Mouse (Mus musculus) heart, embryonic 11.5 days (tissue): ENCODE results near the gene Inf2. TPM values are rescaled to one million over a fixed set of nuclear protein-coding genes. Genes with fewer than 3 reads are reported as not detected.

ENCODE experiments used
- ATAC-seq: fragments of 200-750 bp; cut with Nextera tagmentation; replicated peaks from 2 replicates; pipeline ENCODE4 v1.8.0; 2017; ENCODE audit warnings: moderate library complexity; ENCODE audit not compliant: insufficient number of reproducible peaks, low FRiP score, low TSS enrichment
- H3K27ac ChIP-seq: fragments of 300-500 bp; sonication (generic); 2 replicates; pipeline ENCODE4 v1.5.1; 2014; ENCODE audit warnings: mild to moderate bottlenecking, low read depth, low read length
- H3K27me3 ChIP-seq: fragments of 300-500 bp; sonication (generic); 2 replicates; pipeline ENCODE4 v1.6.1; 2014; ENCODE audit warnings: mild to moderate bottlenecking, low read length, mixed read lengths; ENCODE audit not compliant: control insufficient read depth, insufficient read depth
- H3K36me3 ChIP-seq: fragments of 300-500 bp; sonication (generic); 2 replicates; pipeline ENCODE4 v1.6.1; 2014; ENCODE audit warnings: mild to moderate bottlenecking, low read length, moderate library complexity, mixed read lengths; ENCODE audit not compliant: control insufficient read depth, insufficient read depth
- H3K4me1 ChIP-seq: fragments of 300-500 bp; sonication (generic); 2 replicates; pipeline ENCODE4 v1.6.1; 2014; ENCODE audit warnings: low read length; ENCODE audit not compliant: control insufficient read depth, insufficient read depth
- H3K4me2 ChIP-seq: fragments of 300-500 bp; sonication (generic); 2 replicates; pipeline ENCODE4 v1.6.1; 2014; ENCODE audit warnings: mild to moderate bottlenecking, moderate library complexity
- H3K4me3 ChIP-seq: fragments of 300-500 bp; sonication (generic); 2 replicates; pipeline ENCODE4 v1.5.1; 2014; ENCODE audit warnings: low read depth, low read length
- H3K9ac ChIP-seq: fragments of 300-500 bp; sonication (generic); 2 replicates; pipeline ENCODE4 v1.6.1; 2014; ENCODE audit warnings: mild to moderate bottlenecking, low read depth, low read length, moderate library complexity
- H3K9me3 ChIP-seq: fragments of 300-500 bp; sonication (generic); replicated peaks from 2 replicates; pipeline ENCODE4 v1.6.1; 2016; ENCODE audit warnings: low read length; ENCODE audit not compliant: control insufficient read depth
- WGBS: fragments of 180-500 bp; shearing (Covaris S2); extraction: QIAGEN DNeasy Blood & Tissue Kit; methylation state at CpG from one replicate; pipeline ENCODE4 v1.1.7; 2014; ENCODE audit not compliant: insufficient replicate concordance; 5-methylcytosine and 5-hydroxymethylcytosine counted together
- polyA plus RNA-seq: library from polyadenylated mRNA; unstranded; fragments of >200 nt; fragmentation: Nextera tagmentation; extraction: Ambion mirVana; gene quantifications from 2 replicates; pipeline ENCODE4 v1.2.1, GENCODE M21; 2014

Gene Inf2
- polyA plus RNA-seq, 1 experiment from 2014 or later: 3.8 TPM

GRCm38 (mm10) chr12:112620354-112621061 is 31.9 kb downstream of the Inf2 start:
- Histone ChIP-seq H3K9me3 (no peaks in the 10 kb centered on the region), H3K4me2 (peak overlapping the region; percentile 93), H3K4me1 (peaks cover 56% of the 10 kb centered on the region), H3K9ac (peak overlapping the region; percentile 87), H3K27ac (peak overlapping the region; percentile 92), H3K27me3 (peaks cover 10% of the 10 kb centered on the region), H3K4me3 (peak overlapping the region; percentile 58), H3K36me3 (no peaks in the 10 kb centered on the region)
- 7% methylated on average over 16 of the region's 16 CpGs for WGBS
- ATAC-seq: peak; percentile 1; the same call in 1 of the 2 replicates

DNA sequence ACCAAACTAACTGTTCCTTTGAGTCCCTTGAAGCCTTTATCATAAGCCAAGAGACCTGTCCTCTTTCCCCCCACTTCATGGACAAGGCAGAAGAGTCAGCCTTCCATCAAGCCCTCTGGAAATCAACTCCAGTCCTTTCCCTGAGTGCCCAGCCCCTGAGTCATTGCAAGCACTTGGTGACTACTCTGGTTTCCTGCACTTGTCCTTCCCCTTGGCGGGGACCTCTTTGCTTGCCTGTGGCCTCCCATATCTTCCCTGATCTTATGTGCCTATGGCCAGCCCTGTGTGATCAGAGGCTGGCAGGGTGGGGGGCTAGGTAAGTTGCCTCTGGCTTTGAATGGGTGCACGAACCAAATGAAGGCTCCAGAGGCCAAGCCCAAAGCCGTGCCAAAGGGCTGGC is 33.3 kb downstream of the Inf2 start:
- Histone ChIP-seq H3K27ac (no peak overlapping the region), H3K36me3 (no peaks in the 10 kb centered on the region), H3K27me3 (peaks cover 10% of the 10 kb centered on the region), H3K9me3 (no peaks in the 10 kb centered on the region), H3K4me3 (no peak overlapping the region), H3K9ac (no peak overlapping the region), H3K4me2 (no peak overlapping the region), H3K4me1 (peaks cover 68% of the 10 kb centered on the region)
- 72% methylated on average over 3 of the region's 3 CpGs for WGBS
- no peak for ATAC-seq

DNA sequence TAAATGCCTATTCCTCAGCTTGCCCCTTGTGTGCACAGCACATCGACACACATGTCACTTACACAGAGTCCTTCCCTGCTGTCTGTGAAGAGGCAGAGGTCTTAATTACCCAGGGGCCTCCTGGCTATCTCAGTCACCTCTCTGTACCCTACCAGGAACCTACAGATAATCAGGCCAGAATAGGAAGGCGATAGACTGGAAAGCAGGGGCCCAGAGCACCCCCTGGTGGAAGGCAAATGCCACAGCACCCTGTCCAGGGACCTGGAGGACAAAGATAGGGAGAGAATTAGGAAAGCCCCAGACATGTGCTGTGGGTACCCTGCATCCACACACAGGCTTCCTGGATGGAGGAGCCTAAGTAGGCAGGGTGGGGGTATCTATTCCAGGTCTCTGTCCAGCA is 35.2 kb downstream of the Inf2 start:
- no peak for ATAC-seq
- H3K4me1 ChIP-seq: peaks cover 62% of the 10 kb centered on the region
- WGBS: 11% methylated on average over 2 of the region's 2 CpGs
- H3K36me3 ChIP-seq: no peaks in the 10 kb centered on the region
- H3K27me3 ChIP-seq: peaks cover 10% of the 10 kb centered on the region
- H3K9ac ChIP-seq: no peak overlapping the region
- no peak overlapping the region for H3K4me3 ChIP-seq
- peak overlapping the region; percentile 9; the same call in 1 of the 2 replicates for H3K4me2 ChIP-seq
- peak overlapping the region; percentile 43; the same call in 1 of the 2 replicates for H3K27ac ChIP-seq
- H3K9me3 ChIP-seq: no peaks in the 10 kb centered on the region

DNA sequence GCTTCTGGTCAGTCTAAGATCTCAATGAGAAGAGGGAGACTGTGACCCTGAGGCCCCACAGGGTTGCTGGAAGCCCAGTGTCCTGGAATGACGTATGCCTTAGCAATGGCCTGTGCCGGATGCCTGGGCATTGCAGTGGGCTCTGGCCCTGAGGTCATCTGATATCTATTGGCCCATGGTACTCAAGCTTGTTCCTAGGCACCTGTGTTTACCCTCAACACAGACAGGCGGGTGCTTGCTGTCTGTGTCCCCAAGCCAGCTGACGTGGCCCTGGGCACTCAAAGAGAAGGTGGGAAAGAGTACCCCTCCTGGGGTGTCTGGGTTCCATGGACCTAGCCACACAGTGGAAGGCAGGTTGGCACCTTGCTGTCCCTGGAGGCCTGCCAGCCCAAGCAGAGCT is 37.1 kb downstream of the Inf2 start:
- H3K27me3 ChIP-seq: peaks cover 4% of the 10 kb centered on the region; the same call in 1 of the 2 replicates
- peaks cover 57% of the 10 kb centered on the region for H3K4me1 ChIP-seq
- no peak overlapping the region for H3K4me2 ChIP-seq
- no peak overlapping the region for H3K27ac ChIP-seq
- ATAC-seq: no peak
- H3K9ac ChIP-seq: no peak overlapping the region
- no peak overlapping the region for H3K4me3 ChIP-seq
- 74% methylated on average over 4 of the region's 4 CpGs for WGBS
- H3K9me3 ChIP-seq: no peaks in the 10 kb centered on the region
- H3K36me3 ChIP-seq: no peaks in the 10 kb centered on the region

GRCm38 (mm10) chr12:112626455-112626854 is 37.9 kb downstream of the Inf2 start:
- Histone ChIP-seq H3K4me1 (peaks cover 53% of the 10 kb centered on the region), H3K9ac (no peak overlapping the region), H3K9me3 (no peaks in the 10 kb centered on the region), H3K36me3 (no peaks in the 10 kb centered on the region), H3K27me3 (no peaks in the 10 kb centered on the region), H3K4me3 (no peak overlapping the region), H3K4me2 (no peak overlapping the region), H3K27ac (no peak overlapping the region)
- no peak for ATAC-seq
- WGBS: 67% methylated on average over 6 of the region's 6 CpGs

DNA sequence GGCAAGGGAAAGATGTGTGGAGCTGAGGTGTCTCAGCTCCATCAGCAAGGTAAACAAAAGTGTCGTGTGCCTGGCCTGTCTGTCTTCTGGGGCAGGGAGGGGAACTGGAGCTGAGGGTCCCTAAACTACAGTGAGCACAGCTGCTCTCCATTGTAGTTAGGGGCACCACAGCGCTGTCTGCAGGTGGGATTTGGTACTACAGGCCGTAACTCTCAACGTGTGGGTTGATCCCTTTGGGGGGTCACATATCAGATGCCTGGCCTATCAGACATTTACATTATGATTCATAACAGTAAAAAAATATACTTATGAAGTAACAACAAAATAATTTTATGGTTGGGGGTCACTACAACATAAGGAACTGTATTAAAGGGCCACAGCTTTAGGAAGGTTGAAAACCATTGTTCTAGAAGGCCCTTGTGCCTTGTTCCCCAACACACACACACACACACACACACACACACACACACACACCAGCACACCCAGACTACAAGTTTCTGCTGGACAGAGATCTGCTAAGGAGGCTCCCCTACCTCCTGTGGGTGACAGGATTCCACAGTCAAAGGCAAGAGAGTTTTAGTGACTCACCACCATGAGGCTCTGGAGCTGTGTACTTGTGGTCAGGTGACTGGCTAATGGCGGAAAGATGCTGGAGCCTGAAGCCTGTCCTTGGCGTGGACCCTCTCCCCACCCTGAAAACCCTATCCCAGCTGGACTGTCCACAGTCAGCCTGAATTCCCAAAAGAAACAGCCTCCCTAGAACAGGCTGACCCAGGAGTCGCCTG is 38.7 kb downstream of the Inf2 start:
- Histone ChIP-seq H3K36me3 (no peaks in the 10 kb centered on the region), H3K9me3 (no peaks in the 10 kb centered on the region), H3K9ac (no peak overlapping the region), H3K4me1 (peaks cover 50% of the 10 kb centered on the region), H3K4me3 (no peak overlapping the region), H3K27me3 (no peaks in the 10 kb centered on the region), H3K4me2 (no peak overlapping the region), H3K27ac (no peak overlapping the region)
- no peak for ATAC-seq
- 62% methylated on average over 7 of the region's 7 CpGs for WGBS

- peaks cover 44% of the 10 kb centered on the region for H3K4me1 ChIP-seq
- H3K27ac ChIP-seq: peak overlapping the region; percentile 57
- 0 out of 2 replicates have a peak overlapping the region, but pooled peaks have one; percentile 6 for H3K9ac ChIP-seq
- no peak overlapping the region for H3K4me3 ChIP-seq
- H3K36me3 ChIP-seq: no peaks in the 10 kb centered on the region
- H3K27me3 ChIP-seq: no peaks in the 10 kb centered on the region
- WGBS: 78% methylated on average over 6 of the region's 6 CpGs
- H3K9me3 ChIP-seq: no peaks in the 10 kb centered on the region
- no peak overlapping the region for H3K4me2 ChIP-seq
- no peak for ATAC-seq
These were observed 39.6 kb downstream of the Inf2 start for GRCm38 (mm10) chr12:112628197-112628596.

DNA sequence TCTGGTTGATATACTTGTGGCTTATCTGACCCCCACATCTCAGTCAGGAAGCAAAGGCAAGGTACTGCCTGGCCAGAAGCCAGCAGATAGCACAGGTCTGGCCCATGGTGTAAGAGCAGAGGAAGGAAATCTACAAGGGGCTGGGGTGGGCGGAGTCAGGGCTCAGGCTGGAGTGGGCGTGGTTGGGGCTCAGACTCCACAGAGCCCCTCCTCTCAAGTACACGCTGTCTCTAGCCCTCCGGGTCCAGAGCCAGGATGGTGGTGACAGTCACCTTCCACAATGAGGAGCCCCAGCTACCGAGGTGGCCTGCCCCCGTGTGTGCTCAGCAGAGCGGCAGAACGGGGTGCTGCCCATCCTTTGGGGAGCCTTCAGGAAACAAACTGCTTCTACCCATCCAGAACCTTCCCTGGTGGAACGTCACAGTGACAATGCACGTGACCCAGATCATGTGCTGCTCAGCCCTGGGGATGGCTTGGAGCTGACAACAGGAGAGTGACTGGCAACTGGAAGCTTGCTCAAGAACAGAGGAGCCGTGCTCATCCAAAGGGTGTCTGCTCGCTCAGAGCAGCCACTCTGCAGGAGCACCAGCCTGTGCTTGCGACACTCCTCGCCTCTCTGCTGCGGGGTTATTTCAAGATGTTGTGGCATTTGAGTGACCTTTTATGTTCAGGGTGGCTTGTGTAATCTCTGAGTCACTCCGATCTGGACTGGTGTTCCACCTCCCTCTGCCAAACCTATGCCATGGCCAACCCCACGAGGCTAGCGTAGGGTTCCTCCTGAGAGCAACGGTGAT is 40.5 kb downstream of the Inf2 start:
- WGBS: 24% methylated on average over 19 of the region's 19 CpGs
- peak overlapping the region; percentile 16; the same call in 1 of the 2 replicates for H3K4me3 ChIP-seq

More for the DNA sequence above, 40.5 kb downstream of the Inf2 start:
- Histone ChIP-seq H3K9ac (0 out of 2 replicates have a peak overlapping the region, but pooled peaks have one; percentile 10), H3K9me3 (no peaks in the 10 kb centered on the region), H3K36me3 (no peaks in the 10 kb centered on the region), H3K4me1 (peaks cover 39% of the 10 kb centered on the region), H3K27ac (peak overlapping the region; percentile 46), H3K4me2 (peak overlapping the region; percentile 69), H3K27me3 (no peaks in the 10 kb centered on the region)
- ATAC-seq: peak; percentile 79
